Mouse (Mus musculus) liver, postnatal 0 days (tissue): Measurements from ENCODE around the gene Tnfsf8.

Experiments used
- CTCF ChIP-seq: sonication (generic); IDR thresholded peaks from 2 replicates; pipeline ENCODE4 v1.5.1; 2016; ENCODE audit warnings: antibody characterized with exemption, low read depth
- EP300 ChIP-seq: IDR thresholded peaks from 2 replicates; pipeline ENCODE4 v1.6.1; 2016; ENCODE audit warnings: antibody characterized with exemption, low read depth, mild to moderate bottlenecking

DNA sequence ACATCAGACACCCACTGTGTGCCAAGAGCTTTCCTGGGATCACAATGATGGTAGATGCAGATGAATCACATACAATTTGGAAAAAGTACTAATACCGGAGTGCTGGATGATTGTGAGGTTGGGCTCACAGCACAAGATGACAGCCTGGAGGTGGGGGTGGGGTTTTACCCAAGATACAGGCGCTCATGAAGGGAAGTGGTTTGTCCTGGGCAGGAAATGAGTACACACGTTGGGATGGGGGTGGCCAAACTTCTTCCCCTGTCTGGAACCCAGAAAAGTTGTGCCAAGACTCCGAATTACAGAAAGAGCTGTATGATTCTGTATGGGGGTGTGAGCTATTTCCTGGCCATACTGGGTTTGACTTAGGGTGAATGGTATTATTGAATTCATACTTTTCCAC is 38.0 kb downstream of the Tnfsf8 start:
- TF ChIP-seq EP300 (no peak), CTCF (no peak)
